Mouse (Mus musculus) heart, embryonic 15.5 days (tissue): ENCODE results near the gene Dhrs3. TPM values are rescaled to one million over a fixed set of nuclear protein-coding genes. Genes with fewer than 3 reads are reported as not detected.

ENCODE experiments used
- ATAC-seq: fragments of 200-750 bp; cut with Nextera tagmentation; replicated peaks from 2 replicates; pipeline ENCODE4 v1.8.0; 2017; ENCODE audit warnings: low read depth, moderate TSS enrichment; ENCODE audit not compliant: insufficient number of reproducible peaks, insufficient read depth, low FRiP score
- H3K27ac ChIP-seq: fragments of 300-500 bp; sonication (generic); 2 replicates; pipeline ENCODE4 v1.5.1; 2015; ENCODE audit warnings: mild to moderate bottlenecking, inconsistent platforms
- H3K27me3 ChIP-seq: fragments of 300-500 bp; sonication (generic); 2 replicates; pipeline ENCODE4 v1.6.1; 2015; ENCODE audit warnings: inconsistent platforms
- H3K36me3 ChIP-seq: fragments of 300-500 bp; sonication (generic); 2 replicates; pipeline ENCODE4 v1.6.1; 2015; ENCODE audit warnings: mild to moderate bottlenecking, inconsistent platforms
- H3K4me1 ChIP-seq: fragments of 300-500 bp; sonication (generic); replicated peaks from 2 replicates; pipeline ENCODE4 v1.6.1; 2015; ENCODE audit warnings: inconsistent platforms
- H3K4me2 ChIP-seq: fragments of 300-500 bp; sonication (generic); 2 replicates; pipeline ENCODE4 v1.6.1; 2015; ENCODE audit warnings: inconsistent platforms, mild to moderate bottlenecking, moderate library complexity
- H3K4me3 ChIP-seq: fragments of 300-500 bp; sonication (generic); 2 replicates; pipeline ENCODE4 v1.5.1; 2015; ENCODE audit warnings: mild to moderate bottlenecking, inconsistent platforms
- H3K9ac ChIP-seq: fragments of 300-500 bp; sonication (generic); 2 replicates; pipeline ENCODE4 v1.6.1; 2015; ENCODE audit warnings: mild to moderate bottlenecking, inconsistent platforms
- H3K9me3 ChIP-seq: fragments of 300-500 bp; sonication (generic); replicated peaks from 2 replicates; pipeline ENCODE4 v1.6.1; 2016; ENCODE audit warnings: inconsistent platforms
- WGBS: fragments of 180-500 bp; shearing (Covaris S2); methylation state at CpG from one replicate; pipeline ENCODE4 v1.1.7; 2015; ENCODE audit warnings: mixed read lengths; 5-methylcytosine and 5-hydroxymethylcytosine counted together
- polyA plus RNA-seq: library from polyadenylated mRNA; unstranded; fragments of >200 nt; fragmentation: Nextera tagmentation; extraction: Ambion mirVana; gene quantifications from 2 replicates; pipeline ENCODE4 v1.2.1, GENCODE M21; 2015

The Dhrs3 gene
- polyA plus RNA-seq, 1 experiment from 2014 or later: 36.3 TPM

DNA sequence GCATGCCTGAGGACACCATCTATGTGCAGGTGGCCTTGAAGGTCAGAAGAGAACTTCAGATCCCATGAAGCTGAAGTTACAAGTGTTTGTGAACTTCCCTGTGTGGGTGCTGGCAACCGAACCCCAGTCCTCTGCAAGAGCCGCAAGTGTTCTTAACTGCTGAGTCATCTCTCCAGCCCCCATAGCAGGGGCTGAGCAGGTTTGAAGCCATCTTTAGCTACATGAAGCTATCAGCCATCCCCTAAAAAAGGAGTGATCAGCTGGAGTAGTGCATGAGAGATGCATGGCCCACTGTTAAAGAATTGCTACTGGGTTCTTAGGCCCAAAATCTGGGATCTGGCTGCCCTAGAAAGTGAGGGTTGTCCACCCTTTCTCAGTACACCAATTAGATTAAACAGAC is 6.1 kb downstream of the Dhrs3 start:
- Histone ChIP-seq H3K9me3 (no peaks in the 10 kb centered on the region), H3K27me3 (no peaks in the 10 kb centered on the region; the same call in 1 of the 2 replicates), H3K9ac (no peak overlapping the region), H3K4me2 (no peak overlapping the region), H3K4me1 (peaks cover 57% of the 10 kb centered on the region), H3K27ac (peak overlapping the region; percentile 33), H3K36me3 (0 out of 2 replicates have a peak, but pooled peaks cover 3% of the 10 kb centered on the region), H3K4me3 (no peak overlapping the region)
- WGBS: 87% methylated on average over 2 of the region's 2 CpGs
- no peak for ATAC-seq

GRCm38 (mm10) chr4:144901561-144902111 is 9.0 kb downstream of the Dhrs3 start:
- no peak overlapping the region for H3K4me3 ChIP-seq
- ATAC-seq: no peak
- no peaks in the 10 kb centered on the region for H3K9me3 ChIP-seq
- 66% methylated on average over 5 of the region's 5 CpGs for WGBS
- H3K4me2 ChIP-seq: no peak overlapping the region
- H3K4me1 ChIP-seq: peaks cover 58% of the 10 kb centered on the region
- H3K27me3 ChIP-seq: no peaks in the 10 kb centered on the region; the same call in 1 of the 2 replicates
- no peak overlapping the region for H3K27ac ChIP-seq
- H3K36me3 ChIP-seq: 0 out of 2 replicates have a peak, but pooled peaks cover 3% of the 10 kb centered on the region
- no peak overlapping the region for H3K9ac ChIP-seq

- 69% methylated on average over 1 of the region's 1 CpGs for WGBS
- no peak overlapping the region for H3K9ac ChIP-seq
- H3K4me2 ChIP-seq: no peak overlapping the region
- peaks cover 10% of the 10 kb centered on the region; the same call in 1 of the 2 replicates for H3K27me3 ChIP-seq
- no peak overlapping the region for H3K4me3 ChIP-seq
- H3K4me1 ChIP-seq: peaks cover 54% of the 10 kb centered on the region
- 0 out of 2 replicates have a peak, but pooled peaks cover 3% of the 10 kb centered on the region for H3K36me3 ChIP-seq
- peak overlapping the region; percentile 11; the same call in 1 of the 2 replicates for H3K27ac ChIP-seq
- no peak for ATAC-seq
- H3K9me3 ChIP-seq: no peaks in the 10 kb centered on the region
These were observed 10.5 kb downstream of the Dhrs3 start for GRCm38 (mm10) chr4:144903088-144903487.

GRCm38 (mm10) chr4:144903932-144904331 is 11.3 kb downstream of the Dhrs3 start:
- H3K27ac ChIP-seq: peak overlapping the region; percentile 56
- no peak overlapping the region for H3K9ac ChIP-seq
- H3K9me3 ChIP-seq: no peaks in the 10 kb centered on the region
- H3K4me3 ChIP-seq: no peak overlapping the region
- ATAC-seq: peak; percentile 45
- H3K36me3 ChIP-seq: no peaks in the 10 kb centered on the region
- peaks cover 46% of the 10 kb centered on the region for H3K4me1 ChIP-seq
- H3K27me3 ChIP-seq: peaks cover 11% of the 10 kb centered on the region; the same call in 1 of the 2 replicates
- no peak overlapping the region for H3K4me2 ChIP-seq
- 46% methylated on average over 3 of the region's 3 CpGs for WGBS

GRCm38 (mm10) chr4:144905128-144905527 is 12.5 kb downstream of the Dhrs3 start:
- Histone ChIP-seq H3K4me3 (no peak overlapping the region), H3K9me3 (no peaks in the 10 kb centered on the region), H3K27ac (0 out of 2 replicates have a peak overlapping the region, but pooled peaks have one; percentile 63), H3K27me3 (peaks cover 11% of the 10 kb centered on the region; the same call in 1 of the 2 replicates), H3K4me1 (peaks cover 52% of the 10 kb centered on the region), H3K36me3 (no peaks in the 10 kb centered on the region), H3K4me2 (no peak overlapping the region), H3K9ac (no peak overlapping the region)
- ATAC-seq: no peak
- WGBS: 32% methylated on average over 5 of the region's 5 CpGs

DNA sequence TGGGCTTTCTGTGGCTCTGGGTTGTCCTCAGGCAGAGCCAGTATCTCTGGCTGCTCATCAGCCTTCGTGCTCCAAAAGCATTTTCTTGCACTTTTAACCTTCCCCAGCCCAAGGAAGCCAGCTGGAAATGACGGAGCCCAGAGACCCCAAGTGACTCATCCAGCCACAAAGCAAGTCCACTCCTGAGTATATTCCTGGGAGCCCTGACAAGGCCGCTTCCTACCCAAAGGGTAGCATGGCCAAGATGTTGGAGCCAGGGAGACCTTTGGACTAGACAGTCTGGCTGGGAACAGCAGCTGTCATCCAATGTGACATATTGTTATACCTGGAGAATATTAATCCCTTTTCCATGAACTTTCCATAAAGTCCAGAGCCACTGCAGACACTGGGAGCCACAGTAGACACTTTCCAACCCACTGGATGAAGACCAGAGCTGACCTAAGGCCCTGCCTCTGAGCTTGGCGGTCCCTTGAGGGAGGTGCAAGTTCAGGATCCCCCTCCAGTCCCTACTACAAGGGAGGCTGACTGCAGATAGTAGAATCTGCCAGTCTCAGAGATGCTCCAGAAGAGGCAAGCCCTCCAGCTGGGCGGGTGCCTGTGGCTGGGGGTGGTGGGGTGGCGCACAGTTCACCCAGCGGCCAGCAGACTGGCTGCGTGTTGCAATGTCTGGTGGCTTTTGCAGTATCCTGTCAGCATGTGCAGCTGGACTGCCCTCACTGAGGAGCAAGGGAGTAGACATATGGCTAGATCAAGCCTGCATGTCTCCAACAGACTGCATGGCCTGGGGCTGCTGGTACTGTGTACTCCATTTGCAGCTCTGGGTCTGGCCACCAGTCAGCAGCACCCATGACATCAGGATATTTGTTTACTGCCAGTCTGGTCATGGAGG is 13.6 kb downstream of the Dhrs3 start:
- Histone ChIP-seq H3K27me3 (peaks cover 11% of the 10 kb centered on the region; the same call in 1 of the 2 replicates), H3K9ac (no peak overlapping the region), H3K9me3 (no peaks in the 10 kb centered on the region), H3K4me1 (peaks cover 50% of the 10 kb centered on the region), H3K4me2 (no peak overlapping the region), H3K4me3 (no peak overlapping the region), H3K27ac (peak overlapping the region; percentile 63), H3K36me3 (no peaks in the 10 kb centered on the region)
- ATAC-seq: peak; percentile 55
- 61% methylated on average over 8 of the region's 8 CpGs for WGBS

DNA sequence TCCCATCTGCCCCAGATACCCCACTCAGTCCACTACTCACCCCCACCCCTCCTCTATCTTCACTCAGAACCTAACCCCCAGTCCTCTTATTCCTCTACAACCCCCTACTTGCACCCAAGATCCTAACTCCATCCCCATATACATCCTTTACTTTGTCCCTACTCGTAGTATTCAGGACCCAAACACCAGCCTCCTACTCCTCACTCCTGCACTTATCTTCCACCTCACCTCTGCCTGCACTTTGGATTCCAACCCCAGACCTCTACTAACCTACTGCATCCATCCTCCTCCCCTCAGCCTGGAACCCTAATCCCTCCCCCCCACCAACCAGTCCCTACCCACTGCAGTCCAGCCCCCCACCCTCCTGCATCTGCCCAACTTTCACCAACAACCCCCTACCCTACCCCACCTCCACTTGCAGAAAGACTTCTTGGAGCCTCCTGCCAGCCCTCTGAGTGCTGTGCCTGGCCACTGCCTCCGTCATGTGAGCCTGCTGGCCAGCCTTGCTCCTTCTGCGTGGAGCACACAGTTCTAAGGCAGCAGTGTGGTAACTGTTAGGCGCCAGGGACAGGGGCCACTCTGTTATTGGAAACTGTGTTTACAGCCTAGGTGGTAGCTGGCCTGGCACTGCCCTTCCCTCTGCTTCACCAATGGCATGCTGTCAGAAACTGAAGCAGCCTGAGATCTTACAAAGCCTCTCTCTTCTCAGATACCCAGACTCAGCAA is 14.5 kb downstream of the Dhrs3 start:
- WGBS: 73% methylated on average over 4 of the region's 4 CpGs
- Histone ChIP-seq H3K27me3 (peaks cover 14% of the 10 kb centered on the region; the same call in 1 of the 2 replicates), H3K4me2 (no peak overlapping the region), H3K4me1 (peaks cover 45% of the 10 kb centered on the region), H3K4me3 (no peak overlapping the region), H3K36me3 (no peaks in the 10 kb centered on the region), H3K27ac (no peak overlapping the region), H3K9me3 (no peaks in the 10 kb centered on the region), H3K9ac (no peak overlapping the region)
- no peak for ATAC-seq

DNA sequence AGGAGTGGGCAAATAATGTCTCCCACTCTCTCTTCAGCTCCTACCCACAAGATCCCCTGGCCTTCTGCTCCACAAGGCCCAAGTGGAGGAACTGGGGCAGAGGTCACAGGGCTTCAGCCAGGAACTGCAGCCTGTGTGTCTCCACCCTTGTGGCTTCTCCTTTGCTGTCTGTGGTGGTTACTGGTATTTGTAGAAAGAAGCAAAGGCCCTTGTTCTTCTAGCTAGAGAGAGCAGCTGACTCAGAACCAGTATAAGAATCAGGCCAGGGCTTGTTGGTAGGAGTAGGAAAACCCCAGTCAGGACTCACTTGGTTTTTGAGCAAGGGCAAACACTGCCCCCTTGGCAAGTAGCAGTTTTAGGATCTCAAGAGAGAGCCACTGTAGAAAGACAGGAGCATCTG is 16.2 kb downstream of the Dhrs3 start:
- Histone ChIP-seq H3K4me2 (no peak overlapping the region), H3K4me3 (no peak overlapping the region), H3K27me3 (peaks cover 14% of the 10 kb centered on the region; the same call in 1 of the 2 replicates), H3K27ac (no peak overlapping the region), H3K36me3 (no peaks in the 10 kb centered on the region), H3K9me3 (no peaks in the 10 kb centered on the region), H3K4me1 (peaks cover 40% of the 10 kb centered on the region), H3K9ac (no peak overlapping the region)
- ATAC-seq: no peak

DNA sequence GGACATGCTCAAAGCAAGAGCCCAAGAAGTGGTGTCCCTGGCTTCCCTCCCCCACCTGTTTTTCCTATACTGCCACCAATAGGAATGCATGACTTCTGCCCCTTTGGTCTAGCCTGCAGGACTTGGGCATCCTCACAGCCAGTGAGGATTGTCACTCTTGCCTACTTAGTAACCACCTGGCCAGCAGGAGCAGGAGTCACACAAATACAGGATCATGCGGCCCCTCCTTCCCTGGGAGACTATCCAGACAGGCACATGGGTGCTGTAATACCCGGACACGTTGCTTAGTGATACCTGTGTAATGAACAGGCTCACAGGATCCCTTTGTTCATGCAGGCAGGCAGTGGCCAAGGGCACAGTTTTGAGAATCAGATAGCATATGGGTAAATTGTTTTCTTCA is 17.7 kb downstream of the Dhrs3 start:
- WGBS: 81% methylated on average over 3 of the region's 3 CpGs
- peaks cover 14% of the 10 kb centered on the region; the same call in 1 of the 2 replicates for H3K27me3 ChIP-seq

DNA sequence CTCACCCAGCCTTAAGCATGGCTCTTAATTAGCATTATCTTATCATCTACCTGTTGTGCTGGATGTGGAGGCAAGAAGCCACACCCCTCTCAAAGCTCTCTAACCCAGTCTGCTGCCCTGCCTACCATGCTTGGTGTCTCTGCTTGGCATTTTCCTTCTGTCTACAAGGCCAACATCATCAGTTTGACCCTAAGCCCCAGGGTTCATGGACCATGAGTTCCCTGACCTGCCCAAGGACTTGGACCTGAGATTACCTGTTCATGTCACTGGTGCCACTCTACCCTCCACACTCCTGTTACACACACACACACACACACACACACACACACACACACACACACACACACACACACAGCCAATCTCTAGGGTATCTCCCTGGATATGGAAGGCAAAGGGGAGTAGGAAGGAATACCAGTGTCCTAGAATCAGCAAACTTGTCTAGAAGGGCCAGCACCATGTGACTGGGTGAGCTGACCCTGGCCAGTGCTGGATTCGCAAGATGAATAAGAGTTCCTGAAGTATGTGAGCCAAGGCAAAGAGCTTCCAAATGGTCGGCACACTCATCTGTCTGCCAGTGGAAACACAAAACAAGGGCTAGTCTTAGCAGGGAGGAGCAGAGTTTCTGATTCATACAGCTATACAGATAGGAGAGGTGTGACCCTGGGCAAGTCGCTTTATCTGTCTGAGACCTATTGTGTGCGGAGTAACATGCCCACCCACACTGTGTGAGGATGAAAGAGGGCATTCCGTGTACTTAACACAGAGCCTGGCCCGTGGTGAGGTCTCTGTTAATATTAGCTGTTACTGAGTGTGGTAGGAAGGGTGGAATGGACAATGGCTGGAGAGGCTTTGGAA is 20.9 kb downstream of the Dhrs3 start:
- Histone ChIP-seq H3K27ac (no peak overlapping the region), H3K27me3 (0 out of 2 replicates have a peak, but pooled peaks cover 3% of the 10 kb centered on the region), H3K4me3 (no peak overlapping the region), H3K9ac (no peak overlapping the region), H3K4me1 (peaks cover 6% of the 10 kb centered on the region), H3K4me2 (no peak overlapping the region), H3K9me3 (no peaks in the 10 kb centered on the region), H3K36me3 (no peaks in the 10 kb centered on the region)
- ATAC-seq: no peak
- 71% methylated on average over 6 of the region's 6 CpGs for WGBS

More for the DNA sequence above, 17.7 kb downstream of the Dhrs3 start:
- H3K27ac ChIP-seq: no peak overlapping the region
- no peak overlapping the region for H3K4me3 ChIP-seq
- H3K4me2 ChIP-seq: no peak overlapping the region
- ATAC-seq: no peak
- no peaks in the 10 kb centered on the region for H3K9me3 ChIP-seq
- H3K36me3 ChIP-seq: no peaks in the 10 kb centered on the region
- H3K4me1 ChIP-seq: peaks cover 25% of the 10 kb centered on the region
- no peak overlapping the region for H3K9ac ChIP-seq
